Mouse (Mus musculus) lung, embryonic 16.5 days (tissue): Measurements from ENCODE around the gene 2210408I21Rik. TPM values are rescaled to one million over a fixed set of nuclear protein-coding genes. Genes with fewer than 3 reads are reported as not detected.

Source experiments
- ATAC-seq: fragments of 200-750 bp; cut with Nextera tagmentation; 2 replicates; pipeline ENCODE4 v1.8.0; 2017; ENCODE audit warnings: low read depth, mild to moderate bottlenecking, moderate library complexity
- H3K27ac ChIP-seq: fragments of 300-500 bp; sonication (generic); 2 replicates; pipeline ENCODE4 v1.5.1; 2014; ENCODE audit warnings: mild to moderate bottlenecking, control low read depth, low read length
- H3K27me3 ChIP-seq: fragments of 300-500 bp; sonication (generic); 2 replicates; pipeline ENCODE4 v1.6.1; 2014; ENCODE audit warnings: low read depth, low read length, mixed read lengths; ENCODE audit not compliant: control insufficient read depth, insufficient read depth
- H3K36me3 ChIP-seq: fragments of 300-500 bp; sonication (generic); 2 replicates; pipeline ENCODE4 v1.6.1; 2014; ENCODE audit warnings: low read length; ENCODE audit not compliant: control insufficient read depth, insufficient read depth
- H3K4me1 ChIP-seq: fragments of 300-500 bp; sonication (generic); replicated peaks from 2 replicates; pipeline ENCODE4 v1.6.1; 2014; ENCODE audit warnings: low read length, mixed read lengths; ENCODE audit not compliant: control insufficient read depth, insufficient read depth
- H3K4me2 ChIP-seq: fragments of 300-500 bp; sonication (generic); 2 replicates; pipeline ENCODE4 v1.6.1; 2014; ENCODE audit warnings: low read depth, low read length, control low read depth
- H3K4me3 ChIP-seq: fragments of 300-500 bp; sonication (generic); 2 replicates; pipeline ENCODE4 v1.5.1; 2014; ENCODE audit warnings: mild to moderate bottlenecking, low read length, control low read depth
- H3K9ac ChIP-seq: fragments of 300-500 bp; sonication (generic); 2 replicates; pipeline ENCODE4 v1.6.1; 2014; ENCODE audit warnings: low read length, control low read depth
- H3K9me3 ChIP-seq: fragments of 300-500 bp; sonication (generic); 2 replicates; pipeline ENCODE4 v1.6.1; 2016; ENCODE audit warnings: low read length; ENCODE audit not compliant: control insufficient read depth
- WGBS: fragments of 180-500 bp; shearing (Covaris S2); extraction: QIAGEN DNeasy Blood & Tissue Kit; methylation state at CpG from one replicate; pipeline ENCODE4 v1.1.7; 2014; 5-methylcytosine and 5-hydroxymethylcytosine counted together
- polyA plus RNA-seq: library from polyadenylated mRNA; unstranded; fragments of >200 nt; fragmentation: Nextera tagmentation; extraction: Ambion mirVana; gene quantifications from 2 replicates; pipeline ENCODE4 v1.2.1, GENCODE M21; 2015

2210408I21Rik gene
- polyA plus RNA-seq, 1 experiment from 2014 or later = 10.5 TPM

DNA sequence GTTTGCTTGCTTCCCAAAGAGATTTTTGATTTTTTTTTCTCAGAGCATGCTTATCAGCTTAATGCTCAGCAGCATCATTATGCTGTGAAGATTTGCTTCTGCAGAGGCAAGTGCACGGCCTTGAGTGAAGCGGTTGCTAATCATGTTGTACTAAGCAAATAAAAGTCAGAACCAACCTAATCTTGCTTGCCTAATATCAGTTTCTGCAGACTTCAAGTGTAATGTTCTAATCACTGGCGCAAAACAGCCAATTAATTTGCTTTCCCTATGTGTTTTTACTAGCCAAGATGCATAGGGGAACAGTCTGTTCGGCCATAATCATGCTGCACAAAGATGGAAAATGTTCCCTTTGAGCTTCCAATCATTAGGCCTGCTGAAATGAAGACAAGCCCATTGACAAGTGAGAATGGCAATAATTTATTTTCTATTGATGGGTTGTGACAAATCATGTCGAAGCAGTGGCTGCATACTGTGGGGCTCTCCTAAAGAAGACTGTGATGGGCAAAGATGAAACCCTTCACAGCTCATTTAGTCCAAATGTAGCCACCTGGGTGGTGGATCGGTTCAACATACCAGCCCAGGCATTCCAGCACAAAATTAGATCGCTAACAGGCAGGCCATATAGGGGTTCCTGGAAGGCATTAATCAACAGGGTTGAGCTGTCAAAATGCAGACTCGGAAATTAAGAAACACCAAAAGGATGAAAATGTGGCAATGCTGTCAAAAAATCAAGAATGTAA is 393.8 kb downstream of the 2210408I21Rik start:
- H3K36me3 ChIP-seq = no peaks in the 10 kb centered on the region
- ATAC-seq = no peak
- H3K4me2 ChIP-seq = no peak overlapping the region
- WGBS = 65% methylated on average over 8 of the region's 8 CpGs
- no peaks in the 10 kb centered on the region for H3K4me1 ChIP-seq
- no peaks in the 10 kb centered on the region for H3K9me3 ChIP-seq
- no peak overlapping the region for H3K27ac ChIP-seq
- no peaks in the 10 kb centered on the region for H3K27me3 ChIP-seq
- no peak overlapping the region for H3K9ac ChIP-seq
- no peak overlapping the region for H3K4me3 ChIP-seq

DNA sequence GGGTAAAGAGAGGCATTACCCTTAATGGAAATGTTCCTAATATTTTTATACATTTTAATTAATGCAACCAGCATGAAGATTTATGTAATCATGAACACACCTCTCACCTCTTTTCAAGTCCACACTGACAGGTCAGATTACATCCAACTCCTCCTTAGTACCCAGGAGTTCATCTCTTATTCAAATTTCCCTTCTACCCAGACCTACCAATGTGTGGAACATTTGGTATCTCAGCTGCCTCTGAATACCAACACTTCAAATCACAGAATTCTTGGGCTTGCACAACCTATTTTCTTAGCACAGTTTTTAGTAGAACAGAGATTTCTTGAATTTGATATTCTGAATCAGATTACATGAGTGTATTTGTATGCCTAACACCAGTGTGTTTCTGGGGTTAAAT is 394.4 kb downstream of the 2210408I21Rik start:
- no peak overlapping the region for H3K9ac ChIP-seq
- H3K4me2 ChIP-seq = no peak overlapping the region
- no peak for ATAC-seq
- H3K4me1 ChIP-seq = no peaks in the 10 kb centered on the region
- H3K36me3 ChIP-seq = no peaks in the 10 kb centered on the region
- H3K4me3 ChIP-seq = no peak overlapping the region
- H3K27ac ChIP-seq = no peak overlapping the region
- no peaks in the 10 kb centered on the region for H3K27me3 ChIP-seq
- H3K9me3 ChIP-seq = no peaks in the 10 kb centered on the region

DNA sequence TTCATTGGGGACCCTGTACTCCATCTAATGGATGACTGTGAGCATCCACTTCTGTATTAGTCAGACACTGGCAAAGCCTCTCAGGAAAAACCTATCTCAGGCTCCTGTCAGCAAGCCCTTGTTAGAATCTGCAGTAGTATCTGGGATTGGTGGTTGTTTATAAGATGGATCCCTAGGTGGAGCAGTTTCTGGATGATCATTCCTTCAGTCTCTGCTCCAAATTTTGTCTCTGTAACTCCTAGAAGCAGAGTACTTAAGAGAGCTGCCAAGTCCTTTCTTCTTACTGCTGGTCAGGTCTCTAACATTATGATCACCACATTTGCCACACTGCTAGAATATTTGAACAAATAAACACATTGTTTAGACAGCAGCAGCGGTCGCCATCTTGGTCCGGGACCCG is 402.1 kb downstream of the 2210408I21Rik start:
- Histone ChIP-seq H3K36me3 (no peaks in the 10 kb centered on the region), H3K4me3 (no peak overlapping the region), H3K4me2 (no peak overlapping the region), H3K9ac (no peak overlapping the region), H3K27ac (no peak overlapping the region), H3K9me3 (no peaks in the 10 kb centered on the region), H3K27me3 (no peaks in the 10 kb centered on the region), H3K4me1 (no peaks in the 10 kb centered on the region)
- no peak for ATAC-seq
- WGBS = 88% methylated on average over 4 of the region's 4 CpGs

GRCm38 (mm10) chr13:77547486-77548385 is 412.4 kb downstream of the 2210408I21Rik start:
- Histone ChIP-seq H3K9me3 (no peaks in the 10 kb centered on the region), H3K27ac (no peak overlapping the region), H3K4me3 (no peak overlapping the region), H3K4me2 (0 out of 2 replicates have a peak overlapping the region, but pooled peaks have one; percentile 0), H3K9ac (no peak overlapping the region), H3K36me3 (no peaks in the 10 kb centered on the region), H3K27me3 (no peaks in the 10 kb centered on the region), H3K4me1 (no peaks in the 10 kb centered on the region)
- WGBS = 50% methylated on average over 16 of the region's 16 CpGs
- no peak for ATAC-seq

DNA sequence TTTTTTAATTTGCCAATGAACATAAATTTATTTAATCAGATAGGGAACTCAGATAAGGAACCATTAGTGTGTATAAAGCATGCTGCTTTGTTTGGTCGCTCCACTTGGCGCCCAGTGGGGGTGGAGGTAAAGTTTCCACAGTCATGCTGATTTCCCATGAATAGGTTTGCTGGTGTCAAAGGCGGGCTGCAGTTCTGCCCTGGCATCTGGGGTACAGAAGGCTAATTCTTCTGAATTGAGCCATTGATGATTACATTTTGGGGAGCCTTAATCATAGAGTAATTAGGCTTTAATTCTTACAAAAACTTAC is 413.0 kb downstream of the 2210408I21Rik start:
- H3K9me3 ChIP-seq = no peaks in the 10 kb centered on the region
- H3K4me1 ChIP-seq = no peaks in the 10 kb centered on the region
- no peak overlapping the region for H3K9ac ChIP-seq
- no peak overlapping the region for H3K4me3 ChIP-seq
- WGBS = 24% methylated on average over 3 of the region's 3 CpGs
- H3K36me3 ChIP-seq = no peaks in the 10 kb centered on the region
- no peaks in the 10 kb centered on the region for H3K27me3 ChIP-seq
- no peak overlapping the region for H3K27ac ChIP-seq
- ATAC-seq = no peak
- 0 out of 2 replicates have a peak overlapping the region, but pooled peaks have one; percentile 0 for H3K4me2 ChIP-seq

GRCm38 (mm10) chr13:77548750-77549149 is 413.4 kb downstream of the 2210408I21Rik start:
- Histone ChIP-seq H3K4me2 (no peak overlapping the region), H3K4me3 (no peak overlapping the region), H3K27ac (no peak overlapping the region), H3K4me1 (no peaks in the 10 kb centered on the region), H3K9ac (no peak overlapping the region), H3K27me3 (no peaks in the 10 kb centered on the region), H3K9me3 (no peaks in the 10 kb centered on the region), H3K36me3 (no peaks in the 10 kb centered on the region)
- 85% methylated on average over 4 of the region's 4 CpGs for WGBS
- ATAC-seq = no peak

DNA sequence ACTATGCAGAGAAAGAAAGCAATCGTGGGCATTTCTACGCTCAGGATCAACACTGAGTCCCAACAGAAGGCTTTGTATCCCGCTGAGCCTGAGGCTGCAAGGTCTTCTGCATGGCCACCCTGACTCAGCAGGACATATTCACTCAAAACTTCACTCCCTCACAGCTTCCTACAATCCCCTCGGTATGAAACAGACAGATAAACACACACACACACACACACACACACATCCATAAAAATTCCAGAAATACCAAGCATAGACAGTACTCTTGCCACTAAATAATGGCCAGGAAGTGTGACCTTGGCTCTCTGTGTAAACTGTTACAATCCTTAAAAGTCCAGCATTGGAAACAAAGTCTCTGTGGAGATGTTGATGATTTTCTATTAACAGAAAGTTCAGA is 458.7 kb downstream of the 2210408I21Rik start:
- Histone ChIP-seq H3K9me3 (no peaks in the 10 kb centered on the region), H3K27me3 (no peaks in the 10 kb centered on the region), H3K9ac (no peak overlapping the region), H3K4me2 (no peak overlapping the region), H3K4me1 (no peaks in the 10 kb centered on the region), H3K4me3 (no peak overlapping the region), H3K27ac (no peak overlapping the region), H3K36me3 (no peaks in the 10 kb centered on the region)
- peak; percentile 43; the same call in 1 of the 2 replicates for ATAC-seq
- WGBS = 50% methylated on average over 4 of the region's 4 CpGs

- 63% methylated on average over 2 of the region's 2 CpGs for WGBS
- Histone ChIP-seq H3K27me3 (no peaks in the 10 kb centered on the region), H3K27ac (no peak overlapping the region)
These were observed 480.0 kb downstream of the 2210408I21Rik start for GRCm38 (mm10) chr13:77615346-77615745.

More at GRCm38 (mm10) chr13:77615346-77615745, 480.0 kb downstream of the 2210408I21Rik start:
- H3K36me3 ChIP-seq = no peaks in the 10 kb centered on the region
- no peak for ATAC-seq
- no peak overlapping the region for H3K4me2 ChIP-seq
- H3K9me3 ChIP-seq = no peaks in the 10 kb centered on the region
- no peak overlapping the region for H3K4me3 ChIP-seq
- no peak overlapping the region for H3K9ac ChIP-seq
- no peaks in the 10 kb centered on the region for H3K4me1 ChIP-seq
